Mouse (Mus musculus) lung, postnatal 0 days (tissue): ENCODE measurements around the gene Zfp277. TPM values are rescaled to one million over a fixed set of nuclear protein-coding genes. Genes with fewer than 3 reads are reported as not detected.

Source experiments
- ATAC-seq: fragments of 200-750 bp; cut with Nextera tagmentation; 2 replicates; pipeline ENCODE4 v1.8.0; 2017; ENCODE audit warnings: moderate library complexity
- DNase-seq: peaks from one replicate; pipeline ENCODE4 v3.0.0-alpha.2; 2016; ENCODE audit warnings: low spot score
- H3K27ac ChIP-seq: fragments of 300-500 bp; sonication (generic); 2 replicates; pipeline ENCODE4 v1.5.1; 2014; ENCODE audit warnings: antibody characterized with exemption, mild to moderate bottlenecking, low read length, mixed read lengths
- H3K27me3 ChIP-seq: fragments of 300-500 bp; sonication (generic); replicated peaks from 2 replicates; pipeline ENCODE4 v1.6.1; 2014; ENCODE audit warnings: low read length, mixed read lengths; ENCODE audit not compliant: insufficient read depth
- H3K36me3 ChIP-seq: fragments of 300-500 bp; sonication (generic); 2 replicates; pipeline ENCODE4 v1.6.1; 2014; ENCODE audit warnings: low read length, mixed read lengths; ENCODE audit not compliant: insufficient read depth
- H3K4me1 ChIP-seq: fragments of 300-500 bp; sonication (generic); 2 replicates; pipeline ENCODE4 v1.6.1; 2014; ENCODE audit warnings: antibody characterized with exemption, low read depth, low read length, mixed read lengths; ENCODE audit not compliant: insufficient read depth
- H3K4me2 ChIP-seq: fragments of 300-500 bp; sonication (generic); replicated peaks from 2 replicates; pipeline ENCODE4 v1.6.1; 2014; ENCODE audit warnings: low read depth, mild to moderate bottlenecking, low read length, moderate library complexity, mixed read lengths
- H3K4me3 ChIP-seq: fragments of 300-500 bp; sonication (generic); 2 replicates; pipeline ENCODE4 v1.5.1; 2014; ENCODE audit warnings: low read depth, low read length
- H3K9ac ChIP-seq: fragments of 300-500 bp; sonication (generic); replicated peaks from 2 replicates; pipeline ENCODE4 v1.6.1; 2014; ENCODE audit warnings: low read depth, mild to moderate bottlenecking
- H3K9me3 ChIP-seq: fragments of 300-500 bp; sonication (generic); 2 replicates; pipeline ENCODE4 v1.6.1; 2016; ENCODE audit warnings: low read length, mixed read lengths
- CTCF ChIP-seq: IDR thresholded peaks from 2 replicates; pipeline ENCODE4 v1.5.1; 2016; ENCODE audit warnings: antibody characterized with exemption, mild to moderate bottlenecking
- EP300 ChIP-seq: IDR thresholded peaks from 2 replicates; pipeline ENCODE4 v1.6.1; 2016; ENCODE audit warnings: antibody characterized with exemption, mild to moderate bottlenecking, control low read depth
- WGBS: fragments of 180-500 bp; shearing (Covaris S2); extraction: QIAGEN DNeasy Blood & Tissue Kit; methylation state at CpG from one replicate; pipeline ENCODE4 v1.1.7; 2014; 5-methylcytosine and 5-hydroxymethylcytosine counted together
- polyA plus RNA-seq: library from polyadenylated mRNA; unstranded; fragments of >200 nt; fragmentation: Nextera tagmentation; extraction: Ambion mirVana; gene quantifications from 2 replicates; pipeline ENCODE4 v1.2.1, GENCODE M21; 2015

Gene Zfp277
- polyA plus RNA-seq, 1 experiment from 2014 or later: 25.8 TPM

- Histone ChIP-seq H3K4me3 (no peak overlapping the region), H3K36me3 (no peaks in the 10 kb centered on the region), H3K27me3 (no peaks in the 10 kb centered on the region), H3K9ac (no peak overlapping the region), H3K9me3 (no peaks in the 10 kb centered on the region), H3K4me1 (no peaks in the 10 kb centered on the region), H3K4me2 (no peak overlapping the region), H3K27ac (no peak overlapping the region)
- no peak for TF ChIP-seq CTCF
- TF ChIP-seq EP300: no peak
- WGBS: 76% methylated on average over 4 of the region's 4 CpGs
- DNase-seq (no peak), ATAC-seq (no peak)
Observed at GRCm38 (mm10) chr12:40280596-40281325, 164.9 kb downstream of the Zfp277 start.

- ATAC-seq: no peak
- 57% methylated on average over 3 of the region's 3 CpGs for WGBS
- no peaks in the 10 kb centered on the region for H3K4me1 ChIP-seq
Observed at GRCm38 (mm10) chr12:40277581-40277980, 168.1 kb downstream of the Zfp277 start.

GRCm38 (mm10) chr12:40274931-40275330 is 170.8 kb downstream of the Zfp277 start:
- ATAC-seq (no peak), DNase-seq (no peak)
- Histone ChIP-seq H3K4me2 (no peak overlapping the region), H3K36me3 (no peaks in the 10 kb centered on the region), H3K4me3 (no peak overlapping the region), H3K4me1 (no peaks in the 10 kb centered on the region), H3K9me3 (no peaks in the 10 kb centered on the region), H3K27me3 (no peaks in the 10 kb centered on the region), H3K9ac (no peak overlapping the region), H3K27ac (no peak overlapping the region)
- TF ChIP-seq CTCF: no peak
- TF ChIP-seq EP300: no peak

More at GRCm38 (mm10) chr12:40277581-40277980, 168.1 kb downstream of the Zfp277 start:
- no peak for TF ChIP-seq CTCF
- TF ChIP-seq EP300: no peak
- Histone ChIP-seq H3K27ac (no peak overlapping the region), H3K4me2 (no peak overlapping the region), H3K9me3 (no peaks in the 10 kb centered on the region), H3K36me3 (no peaks in the 10 kb centered on the region), H3K4me3 (no peak overlapping the region), H3K27me3 (no peaks in the 10 kb centered on the region), H3K9ac (no peak overlapping the region)
- DNase-seq: no peak

GRCm38 (mm10) chr12:40273339-40273738 is 172.4 kb downstream of the Zfp277 start:
- Histone ChIP-seq H3K4me2 (no peak overlapping the region), H3K27ac (no peak overlapping the region), H3K4me1 (no peaks in the 10 kb centered on the region), H3K4me3 (no peak overlapping the region), H3K27me3 (no peaks in the 10 kb centered on the region), H3K36me3 (no peaks in the 10 kb centered on the region), H3K9me3 (no peaks in the 10 kb centered on the region), H3K9ac (no peak overlapping the region)
- 67% methylated on average over 4 of the region's 4 CpGs for WGBS
- DNase-seq (no peak), ATAC-seq (no peak)
- TF ChIP-seq CTCF (no peak), EP300 (no peak)

GRCm38 (mm10) chr12:40272710-40273109 is 173.0 kb downstream of the Zfp277 start:
- H3K27me3 ChIP-seq: no peaks in the 10 kb centered on the region
- H3K9ac ChIP-seq: no peak overlapping the region
- no peak overlapping the region for H3K27ac ChIP-seq
- no peaks in the 10 kb centered on the region for H3K9me3 ChIP-seq
- no peak for DNase-seq
- 76% methylated on average over 4 of the region's 4 CpGs for WGBS
- H3K4me1 ChIP-seq: no peaks in the 10 kb centered on the region
- no peak overlapping the region for H3K4me3 ChIP-seq
- ATAC-seq: no peak
- no peak overlapping the region for H3K4me2 ChIP-seq
- TF ChIP-seq EP300 (no peak), CTCF (no peak)
- H3K36me3 ChIP-seq: no peaks in the 10 kb centered on the region

- DNase-seq (peak; percentile 52), ATAC-seq (peak; percentile 57)
- Histone ChIP-seq H3K4me2 (no peak overlapping the region), H3K4me1 (no peaks in the 10 kb centered on the region; the same call in 1 of the 2 replicates), H3K9me3 (no peaks in the 10 kb centered on the region), H3K27me3 (no peaks in the 10 kb centered on the region), H3K27ac (no peak overlapping the region), H3K9ac (no peak overlapping the region), H3K4me3 (no peak overlapping the region), H3K36me3 (no peaks in the 10 kb centered on the region)
- no peak for TF ChIP-seq CTCF
- TF ChIP-seq EP300: no peak
- WGBS: 40% methylated on average over 2 of the region's 2 CpGs
Observed at GRCm38 (mm10) chr12:40268313-40268712, 177.4 kb downstream of the Zfp277 start.

Other genes starting within 250 kb of the Zfp277 start
- gene Lsmem1, start 246.4 kb downstream of the Zfp277 start, polyA plus RNA-seq: 0.16 and 0.38 TPM in 2 replicates
- gene Ifrd1, start 197.4 kb downstream of the Zfp277 start, polyA plus RNA-seq: 167 and 192 TPM in 2 replicates
- 18.5 and 23.4 TPM in 2 replicates for gene Dock4, start 50 bp upstream of the Zfp277 start, polyA plus RNA-seq